Mouse (Mus musculus) heart, adult 2 months (tissue): Measurements from ENCODE around the gene Cp. TPM values are rescaled to one million over a fixed set of nuclear protein-coding genes. Genes with fewer than 3 reads are reported as not detected.
A peak's percentile ranks its signal among the peaks of the same experiment; 100 is the strongest.
"Not testable (repeated sequence)": the region's sequence is repeated elsewhere in the genome, so short reads cannot be mapped to it uniquely, and the experiment has no call there.

Source experiments
- DNase-seq, 2 experiments: peaks; one replicate each; pipeline ENCODE4 v3.0.0; 2021
- H3K27ac ChIP-seq: fragments of 200-600 bp; 2 replicates; pipeline ENCODE4 v1.8.1; 2022
- H3K27me3 ChIP-seq: fragments of 200-500 bp; 2 replicates; pipeline ENCODE4 v1.6.1; 2012; ENCODE audit warnings: mild to moderate bottlenecking, low read length, inconsistent platforms, mixed read lengths; ENCODE audit not compliant: control insufficient read depth, insufficient read depth
- H3K36me3 ChIP-seq: fragments of 200-500 bp; 2 replicates; pipeline ENCODE4 v1.6.1; 2012; ENCODE audit warnings: low read length, inconsistent platforms; ENCODE audit not compliant: control insufficient read depth, insufficient read depth
- H3K4me1 ChIP-seq: fragments of 200-500 bp; 2 replicates; pipeline ENCODE4 v1.6.1; 2011; ENCODE audit warnings: low read length; ENCODE audit not compliant: control insufficient read depth, insufficient read depth
- H3K4me3 ChIP-seq: fragments of 200-600 bp; 2 replicates; pipeline ENCODE4 v1.8.1; 2022
- H3K79me2 ChIP-seq: fragments of 200-500 bp; replicated peaks from 2 replicates; pipeline ENCODE4 v1.6.1; 2012; ENCODE audit warnings: mild to moderate bottlenecking, inconsistent platforms, low read length, moderate library complexity, mixed read lengths; ENCODE audit not compliant: control insufficient read depth, insufficient read depth
- H3K9ac ChIP-seq: fragments of 200-500 bp; 2 replicates; pipeline ENCODE4 v1.6.1; 2012; ENCODE audit warnings: low read depth, mild to moderate bottlenecking, control low read depth, inconsistent platforms, low read length, mixed read lengths
- CTCF ChIP-seq: fragments of 200-600 bp; IDR thresholded peaks from 2 replicates; pipeline ENCODE4 v1.8.1; 2022; ENCODE audit warnings: antibody characterized with exemption, mild to moderate bottlenecking, moderate library complexity
- EP300 ChIP-seq: fragments of 200-500 bp; IDR thresholded peaks from 2 replicates; pipeline ENCODE4 v1.6.1; 2011; ENCODE audit warnings: low read depth, low read length, control low read depth; ENCODE audit not compliant: insufficient read depth
- POLR2A ChIP-seq: fragments of 200-500 bp; IDR thresholded peaks from 2 replicates; pipeline ENCODE4 v1.6.1; 2011; ENCODE audit warnings: mild to moderate bottlenecking, low read depth, low read length, control low read depth; ENCODE audit not compliant: insufficient read depth
- WGBS: fragments of 180-500 bp; shearing (Covaris S2); methylation state at CpG from one replicate; pipeline ENCODE4 v1.1.7; 2018; 5-methylcytosine and 5-hydroxymethylcytosine counted together
- intact Hi-C: fragments of 180-260 bp; cut with DNase I; formaldehyde crosslinking; loops from one replicate; pipeline ENCODE4 v1.15.1; 2025
- polyA plus RNA-seq: library from polyadenylated mRNA; depleted of rRNA; stranded (reverse); fragments of >200 nt; gene quantifications from 2 replicates; pipeline ENCODE4 v1.2.3, GENCODE M21; 2012
- total RNA-seq, 2 experiments: library from RNA; stranded (reverse); gene quantifications; 2 replicates each; pipeline ENCODE4 v1.2.3; 2021

Gene Cp
- total and polyA plus RNA-seq, 3 experiments = 15.4 to 49.1 (median 40.7) TPM

DNA sequence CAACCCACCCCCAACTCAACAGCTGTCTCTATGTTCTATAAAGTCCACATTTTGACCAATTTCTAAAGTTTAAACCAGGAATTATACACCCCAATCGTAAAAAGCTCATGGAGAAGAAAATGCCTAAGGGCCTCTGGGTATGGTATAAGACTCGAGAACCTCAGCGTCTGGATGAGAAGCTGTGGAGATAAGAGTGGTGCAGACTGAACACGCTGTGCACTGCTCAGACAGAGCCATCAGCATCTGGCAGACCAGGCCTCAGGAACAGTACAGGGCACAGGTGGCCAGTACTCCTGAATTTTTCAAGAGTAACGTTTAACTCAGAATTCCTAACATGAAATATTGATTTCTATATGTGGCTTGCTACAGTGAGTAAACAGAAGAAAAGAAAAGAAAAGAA lies 50.9 kb downstream of the Cp start:
- no peak for DNase-seq
- Histone ChIP-seq H3K27me3 (no peaks in the 10 kb centered on the region), H3K4me3 (no peak overlapping the region), H3K79me2 (no peaks in the 10 kb centered on the region), H3K36me3 (peaks cover 4% of the 10 kb centered on the region), H3K27ac (no peak overlapping the region), H3K9ac (no peak overlapping the region), H3K4me1 (no peaks in the 10 kb centered on the region)
- TF ChIP-seq CTCF (no peak), POLR2A (no peak)
- intact Hi-C loops = no loop called here
- 83% methylated on average over 5 of the region's 5 CpGs for WGBS

GRCm38 (mm10) chr3:20010464-20010863 lies 53.6 kb downstream of the Cp start:
- no peak for TF ChIP-seq POLR2A
- TF ChIP-seq CTCF = no peak
- TF ChIP-seq EP300 = no peak
- Histone ChIP-seq H3K79me2 (no peaks in the 10 kb centered on the region), H3K9ac (no peak overlapping the region), H3K4me3 (no peak overlapping the region), H3K27me3 (no peaks in the 10 kb centered on the region), H3K4me1 (no peaks in the 10 kb centered on the region), H3K27ac (no peak overlapping the region), H3K36me3 (peaks cover 4% of the 10 kb centered on the region)
- intact Hi-C loops = loop anchor here (5.0 kb wide), 1 partner anchor 187 kb away; no protein-coding TSS in a partner anchor
- no peak for DNase-seq
- 93% methylated on average over 9 of the region's 9 CpGs for WGBS

- H3K36me3 ChIP-seq, H3K9ac ChIP-seq, H3K27me3 ChIP-seq, H3K79me2 ChIP-seq, DNase-seq, H3K27ac ChIP-seq, H3K4me3 ChIP-seq, H3K4me1 ChIP-seq: not testable (repeated sequence)
- intact Hi-C loops = loop anchor here (5.0 kb wide), 1 partner anchor 186 kb away; no protein-coding TSS in a partner anchor
- whole genome bisulfite sequencing = 88% methylated on average over 7 of the region's 7 CpGs
These were observed 54.1 kb downstream of the Cp start for GRCm38 (mm10) chr3:20010905-20011304.

DNA sequence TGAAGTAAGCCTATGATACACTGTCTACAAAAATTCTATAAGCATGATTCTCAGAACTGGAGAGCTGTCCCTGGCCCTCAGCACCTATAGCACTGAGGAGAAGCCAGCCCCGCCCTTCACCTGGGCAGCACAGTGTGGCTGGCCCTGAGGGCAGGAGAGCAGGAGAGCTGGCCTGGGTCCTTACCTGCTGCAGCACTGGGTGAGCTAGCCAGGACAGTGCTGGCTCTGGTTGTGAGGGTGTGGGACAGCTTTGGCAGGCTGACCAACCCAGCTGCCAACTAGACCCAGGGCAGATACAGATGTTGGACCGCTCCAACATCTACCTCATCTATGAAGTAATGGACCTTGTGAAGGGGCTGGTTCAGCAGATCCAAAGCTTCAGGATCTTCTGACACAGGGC lies 57.6 kb downstream of the Cp start:
- DNase-seq = peak; percentile 32 to 45

GRCm38 (mm10) chr3:20018076-20018475 lies 61.2 kb downstream of the Cp start:
- DNase-seq = no peak
- peaks cover 8% of the 10 kb centered on the region for H3K36me3 ChIP-seq
- no peaks in the 10 kb centered on the region for H3K4me1 ChIP-seq
- H3K4me3 ChIP-seq = no peak overlapping the region
- TF ChIP-seq EP300 (no peak), CTCF (no peak), POLR2A (no peak)
- H3K9ac ChIP-seq = no peak overlapping the region
- 66% methylated on average over 8 of the region's 8 CpGs for WGBS
- no peaks in the 10 kb centered on the region for H3K27me3 ChIP-seq
- no peak overlapping the region for H3K27ac ChIP-seq
- no peaks in the 10 kb centered on the region for H3K79me2 ChIP-seq
- intact Hi-C loops = no loop called here

More for the DNA sequence above, 57.6 kb downstream of the Cp start:
- no peak for TF ChIP-seq EP300
- no peak for TF ChIP-seq CTCF
- TF ChIP-seq POLR2A = no peak
- no peaks in the 10 kb centered on the region for H3K4me1 ChIP-seq
- WGBS = 78% methylated on average over 2 of the region's 2 CpGs
- H3K27ac ChIP-seq = no peak overlapping the region
- H3K27me3 ChIP-seq = no peaks in the 10 kb centered on the region
- intact Hi-C loops = loop anchor here (5.0 kb wide), 1 partner anchor 183 kb away; no protein-coding TSS in a partner anchor
- H3K9ac ChIP-seq = no peak overlapping the region
- H3K36me3 ChIP-seq = peaks cover 7% of the 10 kb centered on the region
- no peak overlapping the region for H3K4me3 ChIP-seq
- no peaks in the 10 kb centered on the region for H3K79me2 ChIP-seq

GRCm38 (mm10) chr3:20023832-20024231 lies 67.0 kb downstream of the Cp start:
- Histone ChIP-seq H3K27ac (no peak overlapping the region), H3K79me2 (no peaks in the 10 kb centered on the region), H3K4me3 (no peak overlapping the region), H3K27me3 (no peaks in the 10 kb centered on the region), H3K9ac (no peak overlapping the region), H3K36me3 (peaks cover 5% of the 10 kb centered on the region), H3K4me1 (no peaks in the 10 kb centered on the region; the same call in 1 of the 2 replicates)
- intact Hi-C loops = no loop called here
- no peak for DNase-seq
- WGBS = 31% methylated on average over 1 of the region's 1 CpGs
- TF ChIP-seq EP300 (no peak), CTCF (no peak), POLR2A (no peak)
